Mouse (Mus musculus): ENCODE data around the gene Fbp1.

GRCm38 (mm10) chr13:62909776-62910175 is 21.7 kb upstream of the Fbp1 start:
- TF ChIP-seq EP300 (IDR thresholded peaks at IDR 0.05; ENCODE audit: low read depth) (peak; percentile 81), CTCF (IDR thresholded peaks at IDR 0.05; ENCODE audit: low read depth) (no peak)

Measured in liver, postnatal 0 days (tissue).